Mouse (Mus musculus) layer of hippocampus, postnatal 14 days (tissue): ENCODE results near the gene Gpr146. TPM values are rescaled to one million over a fixed set of nuclear protein-coding genes. Genes with fewer than 3 reads are reported as not detected.

Experiments used
- DNase-seq, 2 experiments: peaks; one replicate each; pipeline ENCODE4 v3.0.0; 2021 to 2022; ENCODE audit warnings: low spot score in 2 of 2, mixed read lengths in 1 of 2
- total RNA-seq, 2 experiments: library from RNA; stranded (reverse); gene quantifications; 2 replicates each; pipeline ENCODE4 v1.2.3; 2021

Gene Gpr146
- total RNA-seq, 2 experiments from 2014 or later = 10.1 to 11.8 TPM

- peak; percentile 68 to 75 for DNase-seq
Observed at GRCm38 (mm10) chr5:139355235-139355772, 22.2 kb upstream of the Gpr146 start.

- no peak for DNase-seq
Observed at GRCm38 (mm10) chr5:139358653-139359052, 18.8 kb upstream of the Gpr146 start.

- no peak for DNase-seq
Observed at GRCm38 (mm10) chr5:139359244-139359643, 18.3 kb upstream of the Gpr146 start.

GRCm38 (mm10) chr5:139363858-139364257 lies 13.6 kb upstream of the Gpr146 start:
- peak in 1 of 2 experiments; percentile 50 for DNase-seq

- DNase-seq = peak; percentile 94
Observed at GRCm38 (mm10) chr5:139364260-139364910, 13.1 kb upstream of the Gpr146 start.

- peak in 1 of 2 experiments; percentile 52 for DNase-seq
Observed at GRCm38 (mm10) chr5:139364911-139365571, 12.5 kb upstream of the Gpr146 start.

GRCm38 (mm10) chr5:139365827-139366226 lies 11.7 kb upstream of the Gpr146 start:
- peak in 1 of 2 experiments; percentile 42 for DNase-seq

- no peak for DNase-seq
Observed at GRCm38 (mm10) chr5:139366484-139366883, 11.0 kb upstream of the Gpr146 start.

- no peak for DNase-seq
Observed at GRCm38 (mm10) chr5:139367884-139368458, 9.5 kb upstream of the Gpr146 start.

- no peak for DNase-seq
Observed at GRCm38 (mm10) chr5:139368638-139369320, 8.7 kb upstream of the Gpr146 start.

- DNase-seq = no peak
Observed at GRCm38 (mm10) chr5:139370336-139370735, 7.2 kb upstream of the Gpr146 start.

GRCm38 (mm10) chr5:139371118-139371517 lies 6.4 kb upstream of the Gpr146 start:
- DNase-seq = no peak

GRCm38 (mm10) chr5:139371631-139372401 lies 5.7 kb upstream of the Gpr146 start:
- peak; percentile 81 to 87 for DNase-seq

- DNase-seq = no peak
Observed at GRCm38 (mm10) chr5:139373126-139373525, 4.4 kb upstream of the Gpr146 start.

GRCm38 (mm10) chr5:139373889-139374444 lies 3.5 kb upstream of the Gpr146 start:
- DNase-seq = no peak

- DNase-seq = no peak
Observed at GRCm38 (mm10) chr5:139374841-139375240, 2.7 kb upstream of the Gpr146 start.

GRCm38 (mm10) chr5:139378271-139378556 lies 717 bp downstream of the Gpr146 start:
- no peak for DNase-seq

- DNase-seq = no peak
Observed at GRCm38 (mm10) chr5:139378986-139379629, 1.6 kb downstream of the Gpr146 start.

GRCm38 (mm10) chr5:139379771-139380384 lies 2.4 kb downstream of the Gpr146 start:
- no peak for DNase-seq
